Mouse (Mus musculus) small intestine, adult 2 months (tissue): ENCODE results near the gene Creb5. TPM values are rescaled to one million over a fixed set of nuclear protein-coding genes. Genes with fewer than 3 reads are reported as not detected.

Experiments used
- H3K27ac ChIP-seq: fragments of 200-500 bp; 2 replicates; pipeline ENCODE4 v1.5.1; 2012; ENCODE audit warnings: low read depth, low read length, control low read depth, inconsistent platforms; ENCODE audit not compliant: insufficient read depth
- H3K27me3 ChIP-seq: fragments of 200-500 bp; 2 replicates; pipeline ENCODE4 v1.6.1; 2012; ENCODE audit warnings: mild to moderate bottlenecking, moderate library complexity, low read length, inconsistent platforms; ENCODE audit not compliant: control insufficient read depth, insufficient read depth
- H3K36me3 ChIP-seq: fragments of 200-500 bp; 2 replicates; pipeline ENCODE4 v1.6.1; 2012; ENCODE audit warnings: mild to moderate bottlenecking, low read length, control low read depth, inconsistent platforms; ENCODE audit not compliant: control insufficient read depth, insufficient read depth
- H3K4me1 ChIP-seq: fragments of 200-500 bp; 2 replicates; pipeline ENCODE4 v1.6.1; 2012; ENCODE audit warnings: low read length, inconsistent platforms, mixed read lengths; ENCODE audit not compliant: control insufficient read depth, insufficient read depth, insufficient read length
- H3K4me3 ChIP-seq: fragments of 200-500 bp; 2 replicates; pipeline ENCODE4 v1.5.1; 2012; ENCODE audit warnings: low read depth, mild to moderate bottlenecking, control low read depth, inconsistent platforms, low read length, moderate library complexity
- CTCF ChIP-seq: fragments of 200-500 bp; IDR thresholded peaks from 2 replicates; pipeline ENCODE4 v1.5.1; 2012; ENCODE audit warnings: low read depth, mild to moderate bottlenecking, control low read depth, inconsistent platforms, low read length, moderate library complexity, mixed read lengths; ENCODE audit not compliant: insufficient replicate concordance, insufficient read length; ENCODE audit errors: extremely low read depth
- POLR2A ChIP-seq: fragments of 200-500 bp; IDR thresholded peaks from 2 replicates; pipeline ENCODE4 v1.6.1; 2012; ENCODE audit warnings: low read depth, mild to moderate bottlenecking, control low read depth, inconsistent platforms, low read length, moderate library complexity
- WGBS: fragments of 180-500 bp; shearing (Covaris S2); methylation state at CpG from one replicate; pipeline ENCODE4 v1.1.7; 2018; 5-methylcytosine and 5-hydroxymethylcytosine counted together
- polyA plus RNA-seq: library from polyadenylated mRNA; depleted of rRNA; stranded (reverse); fragments of >200 nt; gene quantifications from 2 replicates; pipeline ENCODE4 v1.2.3, GENCODE M21; 2012

Gene Creb5
- polyA plus RNA-seq, 1 experiment, result 1.1 TPM

DNA sequence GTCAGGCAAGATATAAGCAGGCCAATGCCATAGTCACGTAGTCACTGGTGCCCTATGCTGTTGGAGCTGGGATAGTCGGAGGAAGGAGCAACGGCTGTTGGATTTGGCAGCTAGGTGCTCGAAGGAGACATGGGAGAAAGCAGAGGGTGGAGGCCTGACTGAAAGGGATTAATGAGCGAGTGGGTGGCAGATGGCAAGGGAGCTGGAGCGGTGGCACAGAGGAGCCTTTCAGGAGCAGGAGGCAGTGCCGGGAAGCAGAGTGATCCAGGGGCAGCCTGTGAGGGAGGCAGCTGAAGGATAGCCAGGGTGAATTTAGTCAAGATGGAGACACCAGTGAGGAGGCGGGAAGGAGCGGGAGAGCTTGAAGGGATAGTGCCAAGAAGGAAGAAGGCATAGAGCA is 84.9 kb downstream of the Creb5 start:
- H3K4me1 ChIP-seq, result no peaks in the 10 kb centered on the region
- 86% methylated on average over 9 of the region's 9 CpGs for WGBS
- no peak overlapping the region for H3K27ac ChIP-seq
- TF ChIP-seq CTCF (no peak), POLR2A (no peak)
- no peak overlapping the region for H3K4me3 ChIP-seq
- H3K27me3 ChIP-seq, result no peaks in the 10 kb centered on the region
- H3K36me3 ChIP-seq, result no peaks in the 10 kb centered on the region

GRCm38 (mm10) chr6:53374315-53374941 is 87.4 kb downstream of the Creb5 start:
- H3K4me1 ChIP-seq, result no peaks in the 10 kb centered on the region
- TF ChIP-seq CTCF (no peak), POLR2A (no peak)
- H3K4me3 ChIP-seq, result no peak overlapping the region
- no peak overlapping the region for H3K27ac ChIP-seq
- 16% methylated on average over 3 of the region's 3 CpGs for WGBS
- no peaks in the 10 kb centered on the region for H3K36me3 ChIP-seq
- no peaks in the 10 kb centered on the region for H3K27me3 ChIP-seq

DNA sequence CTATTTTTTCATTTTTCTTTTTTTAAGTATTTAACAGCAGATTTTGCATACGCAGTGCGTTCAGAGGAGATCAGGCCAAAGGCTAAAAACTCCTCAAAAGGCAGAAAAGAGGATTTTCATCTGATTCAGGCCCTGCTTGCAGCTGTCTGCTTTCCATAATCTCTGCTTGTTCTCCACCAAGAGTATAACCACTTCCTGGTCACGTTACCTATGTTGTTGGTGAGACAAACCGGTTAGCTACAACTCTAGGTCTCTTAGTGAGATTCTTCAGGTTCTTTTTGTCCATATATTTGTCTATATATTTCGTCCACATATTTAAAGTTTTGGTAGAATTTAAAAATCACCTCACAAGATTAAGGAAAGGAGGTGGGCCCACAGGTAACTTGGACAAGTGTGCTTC is 102.2 kb downstream of the Creb5 start:
- Histone ChIP-seq H3K4me1 (no peaks in the 10 kb centered on the region), H3K4me3 (no peak overlapping the region), H3K27ac (no peak overlapping the region), H3K27me3 (no peaks in the 10 kb centered on the region), H3K36me3 (no peaks in the 10 kb centered on the region)
- 83% methylated on average over 5 of the region's 5 CpGs for WGBS
- TF ChIP-seq POLR2A, result no peak
- no peak for TF ChIP-seq CTCF

DNA sequence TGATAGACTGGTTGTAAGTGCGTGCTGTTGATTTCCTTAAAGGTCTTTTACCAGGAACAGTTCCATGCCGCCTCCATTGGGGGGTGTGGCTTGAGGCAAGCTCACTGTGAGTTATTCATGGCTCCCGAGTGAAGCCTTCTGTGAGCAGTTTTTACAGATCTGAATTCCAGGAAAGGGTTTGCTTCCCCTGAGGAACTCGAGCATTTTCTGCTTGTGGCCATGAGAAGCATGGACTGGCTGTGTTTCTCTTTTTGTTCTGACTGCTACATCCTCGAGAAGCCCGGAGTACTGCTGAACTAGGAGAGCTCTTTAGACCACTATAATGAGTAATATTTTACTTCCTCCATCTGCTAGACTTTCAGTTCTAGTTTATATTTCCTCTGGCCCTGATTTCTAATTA is 103.3 kb downstream of the Creb5 start:
- Histone ChIP-seq H3K36me3 (no peaks in the 10 kb centered on the region), H3K27me3 (no peaks in the 10 kb centered on the region), H3K4me3 (no peak overlapping the region), H3K27ac (no peak overlapping the region), H3K4me1 (no peaks in the 10 kb centered on the region)
- 23% methylated on average over 6 of the region's 6 CpGs for WGBS
- TF ChIP-seq CTCF (no peak), POLR2A (no peak)

- 31% methylated on average over 7 of the region's 7 CpGs for WGBS
- Histone ChIP-seq H3K27me3 (no peaks in the 10 kb centered on the region), H3K4me1 (no peaks in the 10 kb centered on the region), H3K27ac (no peak overlapping the region), H3K4me3 (no peak overlapping the region), H3K36me3 (no peaks in the 10 kb centered on the region)
- TF ChIP-seq CTCF (no peak), POLR2A (no peak)
These were observed 107.0 kb downstream of the Creb5 start for GRCm38 (mm10) chr6:53394026-53394425.

DNA sequence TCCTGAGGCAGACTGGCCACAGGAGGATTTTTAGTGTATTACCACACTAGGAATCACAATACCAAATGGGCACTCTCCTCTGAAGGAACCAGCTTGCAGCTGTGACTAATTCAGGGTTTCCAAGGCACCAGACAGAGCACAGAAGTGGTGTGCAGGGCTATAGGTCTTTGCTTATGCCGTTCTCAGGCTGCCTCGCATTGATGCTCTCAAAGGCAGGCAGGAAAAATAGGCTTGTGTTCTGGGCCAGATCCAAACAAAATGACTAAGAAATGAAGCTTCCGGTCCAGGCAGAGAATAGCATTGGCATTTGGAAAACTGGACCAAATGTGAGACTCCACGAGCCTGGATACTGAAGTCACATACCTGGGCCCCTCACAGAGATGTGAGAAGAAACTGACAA is 108.1 kb downstream of the Creb5 start:
- TF ChIP-seq POLR2A (no peak), CTCF (no peak)
- Histone ChIP-seq H3K27me3 (no peaks in the 10 kb centered on the region), H3K27ac (no peak overlapping the region), H3K4me3 (no peak overlapping the region), H3K36me3 (no peaks in the 10 kb centered on the region), H3K4me1 (no peaks in the 10 kb centered on the region)
- WGBS, result 75% methylated on average over 4 of the region's 4 CpGs

DNA sequence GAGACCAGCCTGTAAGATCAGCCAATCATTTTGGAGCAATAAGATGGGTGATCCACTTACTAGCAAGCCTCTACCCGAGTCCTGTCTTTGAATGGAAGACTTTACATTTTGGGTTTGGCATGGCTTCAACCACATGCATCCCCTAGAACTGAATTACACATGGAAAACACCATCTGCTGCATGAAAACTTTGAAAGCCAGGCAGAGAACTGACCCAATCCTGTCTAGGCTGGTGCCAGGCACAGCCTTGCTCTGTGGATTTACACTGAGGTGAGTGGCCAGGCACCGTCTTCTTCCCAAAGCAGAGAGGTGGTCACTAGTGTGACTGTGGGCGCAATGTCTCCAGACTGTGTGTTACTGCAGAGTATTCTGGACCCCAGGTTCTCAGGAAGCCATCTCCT is 109.4 kb downstream of the Creb5 start:
- Histone ChIP-seq H3K36me3 (no peaks in the 10 kb centered on the region), H3K4me3 (no peak overlapping the region), H3K4me1 (no peaks in the 10 kb centered on the region), H3K27ac (no peak overlapping the region), H3K27me3 (no peaks in the 10 kb centered on the region)
- no peak for TF ChIP-seq POLR2A
- TF ChIP-seq CTCF, result no peak
- WGBS, result 91% methylated on average over 3 of the region's 3 CpGs
